Mouse (Mus musculus) embryonic fibroblast, embryonic 13.5 days (primary cell): Measurements from ENCODE around the gene Dip2b.

ENCODE experiments used
- CTCF ChIP-seq: IDR thresholded peaks from 2 replicates; pipeline ENCODE4 v1.5.1; 2011; ENCODE audit warnings: mild to moderate bottlenecking, control low read depth, low read length, moderate library complexity, borderline replicate concordance; ENCODE audit not compliant: insufficient read depth
- POLR2A ChIP-seq: IDR thresholded peaks from 2 replicates; pipeline ENCODE4 v1.6.1; 2011; ENCODE audit warnings: low read depth, mild to moderate bottlenecking, control low read depth, low read length, moderate library complexity

DNA sequence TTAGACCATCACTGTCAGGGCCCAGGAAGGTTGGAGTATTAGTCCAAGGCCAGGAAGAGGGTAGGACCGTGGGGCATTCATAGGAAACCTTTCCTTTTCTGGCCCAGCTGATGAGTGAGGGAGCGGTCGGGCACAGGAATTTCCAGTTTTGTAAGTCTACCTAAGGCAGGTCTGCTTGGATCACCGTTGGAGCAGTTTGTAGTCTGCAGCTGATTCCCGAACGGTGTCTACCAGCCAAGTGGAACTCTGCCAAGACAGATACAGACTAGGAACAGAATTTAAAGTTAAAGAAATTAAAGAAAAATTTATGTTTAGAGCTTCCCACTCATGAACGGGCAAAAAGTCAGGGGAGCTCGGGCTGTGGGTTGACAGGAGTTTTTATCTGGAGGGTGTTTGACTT is 9.0 kb upstream of the Dip2b start:
- TF ChIP-seq CTCF = no peak
- no peak for TF ChIP-seq POLR2A
